Mouse (Mus musculus) left cerebral cortex, adult 2 months (tissue): ENCODE results near the gene Rap2b. TPM values are rescaled to one million over a fixed set of nuclear protein-coding genes. Genes with fewer than 3 reads are reported as not detected.

Source experiments
- DNase-seq, 2 experiments: peaks; one replicate each; pipeline ENCODE4 v3.0.0; 2021 to 2022; ENCODE audit warnings: low spot score in 2 of 2, mixed read lengths in 1 of 2; ENCODE audit errors: extremely low spot score in 1 of 2
- H3K27ac ChIP-seq: fragments of 200-600 bp; 2 replicates; pipeline ENCODE4 v1.8.1; 2022
- H3K4me3 ChIP-seq: fragments of 200-600 bp; 2 replicates; pipeline ENCODE4 v1.8.1; 2022
- CTCF ChIP-seq: fragments of 200-600 bp; IDR thresholded peaks from 2 replicates; pipeline ENCODE4 v1.8.1; 2022; ENCODE audit warnings: antibody characterized with exemption, mild to moderate bottlenecking, moderate library complexity
- intact Hi-C: fragments of 180-260 bp; cut with DNase I; formaldehyde crosslinking; loops from one replicate; pipeline ENCODE4 v1.15.1; 2025
- total RNA-seq, 2 experiments: library from RNA; stranded (reverse); gene quantifications; 2 replicates each; pipeline ENCODE4 v1.2.3; 2021

Rap2b gene
- total RNA-seq, 2 experiments from 2014 or later, result 35.2 to 38.5 TPM

GRCm38 (mm10) chr3:61358756-61359293, 2.6 kb upstream of the Rap2b start:
- H3K4me3 ChIP-seq, result no peak overlapping the region
- peak overlapping the region; percentile 64 for H3K27ac ChIP-seq
- peak in 1 of 2 experiments; percentile 35 for DNase-seq
- intact Hi-C loops, result no loop called here
- no peak for TF ChIP-seq CTCF

GRCm38 (mm10) chr3:61362821-61363160, 1.4 kb downstream of the Rap2b start:
- DNase-seq, result peak in 1 of 2 experiments; percentile 55
- intact Hi-C loops, result loop anchor here (5.0 kb wide), 3 partner anchors 95 to 830 kb away; no protein-coding TSS in a partner anchor
- H3K27ac ChIP-seq, result peak overlapping the region; percentile 86
- H3K4me3 ChIP-seq, result peak overlapping the region; percentile 98
- TF ChIP-seq CTCF, result no peak

GRCm38 (mm10) chr3:61363161-61363988, 1.9 kb downstream of the Rap2b start:
- Histone ChIP-seq H3K4me3 (peak overlapping the region; percentile 98), H3K27ac (peak overlapping the region; percentile 86)
- intact Hi-C loops, result loop anchor here (5.0 kb wide), 3 partner anchors 96 to 829 kb away; no protein-coding TSS in a partner anchor
- TF ChIP-seq CTCF, result no peak
- DNase-seq, result peak; percentile 91

GRCm38 (mm10) chr3:61363989-61364660, 2.7 kb downstream of the Rap2b start:
- peak; percentile 96 for DNase-seq
- intact Hi-C loops, result loop anchor here (5.0 kb wide), 3 partner anchors 97 to 828 kb away; no protein-coding TSS in a partner anchor
- peak overlapping the region; percentile 95 for H3K27ac ChIP-seq
- TF ChIP-seq CTCF, result no peak
- H3K4me3 ChIP-seq, result peak overlapping the region; percentile 98

GRCm38 (mm10) chr3:61364661-61364977, 3.2 kb downstream of the Rap2b start:
- peak overlapping the region; percentile 95 for H3K27ac ChIP-seq
- peak overlapping the region; percentile 98 for H3K4me3 ChIP-seq
- DNase-seq, result no peak
- intact Hi-C loops, result loop anchor here (5.0 kb wide), 3 partner anchors 97 to 828 kb away; no protein-coding TSS in a partner anchor
- TF ChIP-seq CTCF, result no peak

- Histone ChIP-seq H3K27ac (peak overlapping the region; percentile 95), H3K4me3 (peak overlapping the region; percentile 98)
- no peak for TF ChIP-seq CTCF
- DNase-seq, result peak; percentile 49 to 56
- intact Hi-C loops, result loop anchor here (5.0 kb wide), 5 partner anchors 98 to 827 kb away; no protein-coding TSS in a partner anchor
Observed at GRCm38 (mm10) chr3:61364978-61365778, 3.7 kb downstream of the Rap2b start.

- TF ChIP-seq CTCF, result no peak
- intact Hi-C loops, result loop anchor here (5.0 kb wide), 2 partner anchors 121 to 806 kb away; no protein-coding TSS in a partner anchor
- peak within 1 kb of the TSS; percentile 98 for H3K4me3 ChIP-seq
- peak within 1 kb of the TSS; percentile 95 for H3K27ac ChIP-seq
- no peak for DNase-seq
Observed at GRCm38 (mm10) chr3:61365779-61366373, 4.4 kb downstream of the Rap2b start, which contains the start of gene B430305J03Rik. TSS of gene B430305J03Rik (minus strand) at chr3:61365951.

- Histone ChIP-seq H3K4me3 (peak overlapping the region; percentile 98; the same call in 1 of the 2 replicates), H3K27ac (no peak overlapping the region)
- DNase-seq, result no peak
- intact Hi-C loops, result loop anchor here (5.0 kb wide), 2 partner anchors 119 to 804 kb away; no protein-coding TSS in a partner anchor
- no peak for TF ChIP-seq CTCF
Observed at GRCm38 (mm10) chr3:61368446-61368845, 7.0 kb downstream of the Rap2b start.

GRCm38 (mm10) chr3:61376001-61376400, 14.6 kb downstream of the Rap2b start:
- Histone ChIP-seq H3K27ac (no peak overlapping the region), H3K4me3 (no peak overlapping the region)
- no peak for TF ChIP-seq CTCF
- intact Hi-C loops, result no loop called here
- DNase-seq, result no peak

GRCm38 (mm10) chr3:61386368-61386767, 24.9 kb downstream of the Rap2b start:
- Histone ChIP-seq H3K4me3 (no peak overlapping the region), H3K27ac (no peak overlapping the region)
- no peak for DNase-seq
- intact Hi-C loops, result no loop called here
- no peak for TF ChIP-seq CTCF

- no peak for TF ChIP-seq CTCF
- Histone ChIP-seq H3K4me3 (no peak overlapping the region), H3K27ac (no peak overlapping the region)
- intact Hi-C loops, result no loop called here
- no peak for DNase-seq
Observed at GRCm38 (mm10) chr3:61391564-61391963, 30.1 kb downstream of the Rap2b start.
